Mouse (Mus musculus) heart, embryonic 10.5 days (tissue): Measurements from ENCODE around the gene Ctns. TPM values are rescaled to one million over a fixed set of nuclear protein-coding genes. Genes with fewer than 3 reads are reported as not detected.

Experiments
- DNase-seq: peaks from one replicate; pipeline ENCODE4 v3.0.0-alpha.2; 2017; ENCODE audit warnings: low spot score
- H3K27ac ChIP-seq: fragments of 300-500 bp; sonication (generic); 2 replicates; pipeline ENCODE4 v1.5.1; 2016; ENCODE audit warnings: mild to moderate bottlenecking
- H3K27me3 ChIP-seq: fragments of 300-500 bp; sonication (generic); 2 replicates; pipeline ENCODE4 v1.6.1; 2016; ENCODE audit warnings: mild to moderate bottlenecking; ENCODE audit not compliant: poor library complexity, insufficient read depth, severe bottlenecking
- H3K36me3 ChIP-seq: fragments of 300-500 bp; sonication (generic); 2 replicates; pipeline ENCODE4 v1.6.1; 2016; ENCODE audit warnings: mild to moderate bottlenecking, moderate library complexity
- H3K4me1 ChIP-seq: fragments of 300-500 bp; sonication (generic); 2 replicates; pipeline ENCODE4 v1.6.1; 2016; ENCODE audit warnings: mild to moderate bottlenecking
- H3K4me3 ChIP-seq: fragments of 300-500 bp; sonication (generic); 2 replicates; pipeline ENCODE4 v1.5.1; 2016; ENCODE audit warnings: mild to moderate bottlenecking, moderate library complexity
- H3K9me3 ChIP-seq: fragments of 300-500 bp; sonication (generic); 2 replicates; pipeline ENCODE4 v1.6.1; 2016; ENCODE audit warnings: mild to moderate bottlenecking, moderate library complexity
- whole genome bisulfite sequencing: fragments of 180-500 bp; shearing (Covaris S2); methylation state at CpG from one replicate; pipeline ENCODE4 v1.1.7; 2016; 5-methylcytosine and 5-hydroxymethylcytosine counted together
- polyA plus RNA-seq: library from polyadenylated mRNA; unstranded; fragments of >200 nt; fragmentation: Nextera tagmentation; extraction: Ambion mirVana; gene quantifications from 2 replicates; pipeline ENCODE4 v1.2.1, GENCODE M21; 2016

The Ctns gene
- polyA plus RNA-seq, 1 experiment from 2014 or later: 14.0 TPM

DNA sequence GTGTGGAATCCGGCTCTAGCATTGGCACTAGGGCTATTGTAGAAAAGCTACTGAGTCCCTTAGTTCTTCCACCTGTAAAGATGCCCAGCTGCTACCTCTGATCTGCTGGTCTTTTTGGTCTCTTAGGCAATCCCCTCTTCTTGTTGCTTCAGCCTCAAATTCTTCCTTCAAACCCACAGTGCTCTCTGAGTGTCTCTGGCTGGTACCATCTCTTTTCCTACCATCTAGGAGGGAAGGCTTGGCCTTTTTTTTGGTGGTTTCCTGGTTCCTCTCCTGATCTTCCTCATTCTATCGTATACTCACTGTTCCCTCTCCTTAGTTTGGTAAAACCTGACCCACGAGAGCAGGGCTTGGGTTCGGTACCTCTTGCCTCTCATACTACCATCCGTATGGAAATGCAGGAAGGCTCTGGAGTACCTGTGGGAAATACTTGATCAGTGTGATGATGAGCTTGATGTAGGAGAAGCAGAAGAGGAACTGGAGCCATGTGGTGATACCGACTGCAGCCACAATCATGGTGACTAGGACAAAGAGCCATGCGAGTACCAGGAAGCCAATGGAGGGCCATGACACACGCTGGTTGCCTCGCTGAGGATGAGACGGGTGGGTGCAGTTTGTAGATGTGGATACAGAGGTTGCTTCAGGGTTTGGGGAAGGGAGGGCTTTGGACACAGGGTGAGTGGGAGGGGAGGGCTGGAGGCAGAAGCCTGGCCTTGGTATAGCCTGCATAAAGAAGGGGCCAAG is 12.8 kb downstream of the Ctns start:
- Histone ChIP-seq H3K4me3 (no peak overlapping the region), H3K36me3 (peaks cover 72% of the 10 kb centered on the region), H3K27me3 (no peaks in the 10 kb centered on the region), H3K27ac (no peak overlapping the region), H3K4me1 (no peaks in the 10 kb centered on the region), H3K9me3 (no peaks in the 10 kb centered on the region)
- no peak for DNase-seq
- 89% methylated on average over 10 of the region's 10 CpGs for WGBS

DNA sequence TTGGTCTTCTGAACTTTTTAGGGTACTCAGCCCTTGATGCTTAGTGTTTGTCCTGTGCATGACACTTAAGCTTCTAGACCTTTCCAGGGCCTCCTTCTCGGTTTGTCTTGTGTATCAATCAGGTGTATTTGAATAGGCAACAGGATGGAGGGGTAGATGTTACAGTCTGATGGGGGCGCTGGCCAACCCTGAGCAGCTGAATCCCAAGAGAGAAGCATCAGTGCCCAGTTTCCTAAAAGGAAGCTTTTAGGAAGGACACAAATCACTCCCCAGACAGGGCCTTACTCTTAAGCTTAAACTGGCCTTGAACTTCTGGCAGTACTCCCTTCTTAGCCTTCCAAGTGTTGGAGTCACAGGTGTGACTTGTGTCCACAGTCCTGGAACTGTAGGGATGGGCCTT is 20.9 kb downstream of the Ctns start:
- Histone ChIP-seq H3K4me1 (peaks cover 25% of the 10 kb centered on the region), H3K27ac (peak overlapping the region; percentile 97), H3K36me3 (peaks cover 35% of the 10 kb centered on the region), H3K9me3 (no peaks in the 10 kb centered on the region), H3K27me3 (no peaks in the 10 kb centered on the region), H3K4me3 (peak overlapping the region; percentile 97)
- DNase-seq: no peak
- WGBS: 3% methylated on average over 2 of the region's 2 CpGs

DNA sequence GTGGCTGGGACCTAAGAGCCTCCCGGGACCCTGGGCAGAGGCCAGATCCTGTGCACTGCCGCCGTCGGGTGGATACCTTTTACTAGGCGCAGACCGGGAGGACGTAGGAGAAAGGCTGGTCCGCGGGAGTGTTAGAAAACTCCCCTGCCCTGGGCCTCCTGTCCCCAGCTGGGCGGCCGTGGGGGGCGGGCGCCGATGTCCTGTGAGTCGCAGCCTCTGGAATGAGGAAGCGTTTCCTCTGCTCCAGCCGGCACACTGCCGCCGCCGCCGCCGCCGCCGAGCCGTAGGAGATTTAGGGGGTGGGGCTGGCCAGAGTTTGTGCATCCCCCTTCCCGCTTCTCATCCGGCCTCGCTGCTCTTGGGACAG is 21.4 kb downstream of the Ctns start:
- peaks cover 36% of the 10 kb centered on the region for H3K36me3 ChIP-seq
- H3K9me3 ChIP-seq: no peaks in the 10 kb centered on the region
- peaks cover 25% of the 10 kb centered on the region for H3K4me1 ChIP-seq
- H3K4me3 ChIP-seq: peak overlapping the region; percentile 97
- DNase-seq: peak; percentile 95
- no peaks in the 10 kb centered on the region for H3K27me3 ChIP-seq
- WGBS: under 1% methylated on average over 28 of the region's 28 CpGs
- peak overlapping the region; percentile 97 for H3K27ac ChIP-seq

DNA sequence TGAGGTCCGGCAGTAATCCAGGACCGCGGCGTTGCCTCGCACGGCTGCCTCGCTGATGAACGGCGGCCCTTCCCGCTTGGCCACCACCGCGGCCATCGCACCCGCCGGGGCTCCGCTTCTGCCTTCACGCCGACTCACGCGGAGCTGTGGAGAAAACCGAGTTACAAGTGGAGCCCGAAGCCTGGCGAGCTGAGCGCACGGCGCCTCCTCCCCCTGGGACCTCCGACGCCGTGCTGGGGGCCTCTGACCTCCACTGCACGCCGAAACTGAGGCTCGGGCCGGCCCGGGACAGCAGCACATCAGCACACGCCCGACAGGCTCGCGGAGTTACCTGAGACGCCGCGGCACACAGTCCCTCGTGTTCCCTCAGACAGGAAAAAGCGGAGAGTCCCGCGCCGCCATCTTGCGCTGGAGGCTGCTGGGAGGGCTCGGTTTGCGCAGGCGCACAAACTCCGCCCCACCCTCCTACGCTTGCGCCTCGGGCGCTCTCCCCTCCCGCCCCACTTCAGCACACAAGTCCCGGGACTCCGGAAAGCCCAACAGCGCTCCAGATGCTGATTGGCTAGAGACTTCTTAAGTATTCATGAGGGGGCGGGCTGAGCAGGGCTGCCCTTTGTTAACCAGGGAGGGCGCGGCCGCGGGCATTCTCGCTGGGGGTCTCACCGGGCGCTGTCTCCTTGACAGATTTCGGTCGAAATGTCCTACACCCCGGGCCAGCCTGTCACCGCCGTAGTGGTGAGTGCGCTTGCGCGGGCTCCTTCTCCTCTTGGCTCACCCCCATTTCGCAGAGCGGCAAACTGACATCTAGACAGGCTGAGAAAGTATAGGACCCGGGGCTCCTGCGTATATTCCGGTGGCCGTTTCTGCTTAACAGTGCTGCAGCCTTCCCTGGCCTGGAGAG is 22.0 kb downstream of the Ctns start, which contains the start of the genes Emc6 and Tax1bp3:
Gene Emc6, minus strand, starts transcription at position 430 of the 901 bp plus-strand sequence.
Gene Tax1bp3, plus strand, starts transcription at position 476 of the 901 bp plus-strand sequence.
- DNase-seq: peak; percentile 99
- no peaks in the 10 kb centered on the region for H3K9me3 ChIP-seq
- no peaks in the 10 kb centered on the region for H3K27me3 ChIP-seq
- peak within 1 kb of the TSS; percentile 97 for H3K27ac ChIP-seq
- WGBS: under 1% methylated on average over 81 of the region's 81 CpGs
- peaks cover 36% of the 10 kb centered on the region for H3K36me3 ChIP-seq
- peak within 1 kb of the TSS; percentile 97 for H3K4me3 ChIP-seq
- peaks cover 31% of the 10 kb centered on the region for H3K4me1 ChIP-seq

DNA sequence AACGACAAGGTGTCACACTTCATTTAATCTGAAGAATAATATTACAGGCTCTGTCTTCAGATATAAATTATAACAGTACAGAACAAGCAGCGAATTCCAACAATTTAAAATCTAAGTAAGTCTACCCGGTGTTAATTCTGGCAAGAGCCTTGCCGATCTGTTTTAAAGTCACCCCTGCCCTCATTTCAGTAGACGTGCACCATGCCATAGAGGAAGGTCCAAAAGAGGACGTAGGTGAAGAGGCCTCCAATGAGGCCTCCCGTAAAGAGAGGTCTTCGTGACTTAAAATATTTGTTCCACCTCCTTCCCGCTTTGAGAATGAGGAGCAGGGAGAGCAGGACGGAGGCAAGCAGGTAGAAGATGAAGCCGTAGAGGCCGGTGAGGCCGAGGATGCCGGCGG is 22.7 kb downstream of the Ctns start:
- DNase-seq: no peak
- H3K27ac ChIP-seq: peak overlapping the region; percentile 97
- peaks cover 35% of the 10 kb centered on the region for H3K4me1 ChIP-seq
- peaks cover 42% of the 10 kb centered on the region for H3K36me3 ChIP-seq
- 2% methylated on average over 15 of the region's 15 CpGs for WGBS
- no peaks in the 10 kb centered on the region for H3K27me3 ChIP-seq
- H3K4me3 ChIP-seq: peak overlapping the region; percentile 97
- no peaks in the 10 kb centered on the region for H3K9me3 ChIP-seq

DNA sequence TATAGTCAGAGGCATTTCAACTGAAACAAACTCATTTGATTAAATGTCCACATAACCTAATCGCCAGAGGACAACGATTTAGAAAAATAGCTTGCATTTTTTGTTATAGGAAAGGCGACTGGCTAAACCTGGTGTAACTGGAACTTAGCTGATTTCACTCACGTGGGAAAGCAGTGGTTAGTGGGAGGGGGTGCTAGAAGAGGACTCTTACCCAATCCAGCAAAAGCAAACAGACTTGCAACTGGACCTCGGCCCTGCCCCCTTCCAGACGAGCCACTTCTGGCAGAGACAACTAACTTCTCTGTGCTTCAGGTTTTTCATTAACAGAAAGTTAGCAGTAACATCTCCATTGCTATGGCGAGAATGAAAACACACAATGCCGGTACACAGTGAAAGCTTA is 23.2 kb downstream of the Ctns start:
- 44% methylated on average over 8 of the region's 8 CpGs for WGBS
- no peaks in the 10 kb centered on the region for H3K27me3 ChIP-seq
- H3K27ac ChIP-seq: no peak overlapping the region
- no peak for DNase-seq
- H3K36me3 ChIP-seq: peaks cover 44% of the 10 kb centered on the region
- peak overlapping the region; percentile 97 for H3K4me3 ChIP-seq
- no peaks in the 10 kb centered on the region for H3K9me3 ChIP-seq
- peaks cover 35% of the 10 kb centered on the region for H3K4me1 ChIP-seq

DNA sequence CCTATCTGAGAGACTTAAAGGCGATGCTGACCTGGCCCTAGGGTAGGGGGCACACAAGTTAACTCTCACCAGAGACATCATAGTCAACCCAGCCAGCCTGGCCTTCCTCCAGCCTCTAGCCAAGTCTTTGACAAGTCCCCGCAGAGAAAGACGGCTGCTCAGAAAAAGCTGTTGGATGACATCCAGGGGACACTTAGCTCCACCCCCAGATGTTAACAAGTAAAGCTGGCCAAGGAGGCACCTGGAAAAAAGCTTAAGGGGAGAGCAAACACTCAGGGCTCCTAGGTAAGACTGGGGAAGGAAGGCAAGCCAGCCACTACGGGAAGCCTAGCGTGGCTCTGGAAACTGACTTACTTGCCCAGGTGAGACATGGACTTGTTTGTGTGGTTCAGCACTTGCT is 26.7 kb downstream of the Ctns start:
- DNase-seq: no peak
- no peaks in the 10 kb centered on the region for H3K9me3 ChIP-seq
- H3K36me3 ChIP-seq: peaks cover 39% of the 10 kb centered on the region

DNA sequence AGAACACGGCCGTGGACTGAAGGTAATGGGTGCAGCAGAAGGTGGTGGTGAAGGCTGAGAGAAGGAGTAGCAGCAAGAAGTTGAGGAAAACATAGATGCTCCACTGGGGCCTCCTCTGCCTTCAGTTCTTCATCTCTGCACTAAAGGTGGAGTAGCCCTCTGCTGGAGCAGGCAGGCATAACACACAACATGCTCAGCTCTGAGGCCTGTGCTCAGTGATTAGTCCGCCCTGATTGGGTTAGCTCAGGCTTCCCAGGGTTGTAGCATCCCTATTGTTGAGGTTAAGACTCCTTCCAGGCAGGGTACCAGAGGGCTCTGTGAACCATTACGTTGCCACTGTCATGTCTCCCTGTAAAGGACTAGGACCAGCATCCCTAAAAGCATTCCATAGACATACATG is 29.6 kb downstream of the Ctns start:
- Histone ChIP-seq H3K4me1 (peaks cover 25% of the 10 kb centered on the region), H3K27ac (no peak overlapping the region), H3K4me3 (no peak overlapping the region), H3K27me3 (no peaks in the 10 kb centered on the region), H3K9me3 (no peaks in the 10 kb centered on the region), H3K36me3 (peaks cover 32% of the 10 kb centered on the region)
- no peak for DNase-seq
- WGBS: 47% methylated on average over 4 of the region's 4 CpGs

More for the DNA sequence above, 26.7 kb downstream of the Ctns start:
- 59% methylated on average over 5 of the region's 5 CpGs for WGBS
- no peak overlapping the region for H3K4me3 ChIP-seq
- H3K27me3 ChIP-seq: no peaks in the 10 kb centered on the region
- H3K4me1 ChIP-seq: peaks cover 24% of the 10 kb centered on the region
- no peak overlapping the region for H3K27ac ChIP-seq

DNA sequence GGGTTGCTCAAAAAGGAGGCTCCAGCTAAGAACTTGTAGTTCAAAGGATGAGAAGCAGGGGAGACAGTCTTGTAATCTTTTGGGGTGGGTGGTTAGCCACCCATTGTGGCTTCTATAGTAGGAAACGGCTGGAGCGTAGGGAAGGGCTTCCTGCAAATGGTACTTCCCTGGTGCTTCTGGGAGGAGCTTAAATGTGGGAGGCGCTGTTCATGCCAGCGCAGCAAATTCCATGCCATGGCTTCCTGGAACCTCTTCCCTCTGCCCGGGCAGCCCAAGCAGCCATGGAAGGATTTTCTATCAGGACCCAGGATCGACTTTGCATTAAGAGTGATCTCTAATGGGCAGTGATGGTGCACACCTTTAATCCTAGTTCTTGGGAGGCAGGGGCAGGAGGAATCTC is 30.3 kb downstream of the Ctns start:
- H3K27me3 ChIP-seq: no peaks in the 10 kb centered on the region
- no peaks in the 10 kb centered on the region for H3K9me3 ChIP-seq
- H3K36me3 ChIP-seq: peaks cover 27% of the 10 kb centered on the region
- no peak overlapping the region for H3K27ac ChIP-seq
- DNase-seq: no peak
- no peak overlapping the region for H3K4me3 ChIP-seq
- H3K4me1 ChIP-seq: peaks cover 25% of the 10 kb centered on the region
- WGBS: 67% methylated on average over 6 of the region's 6 CpGs

DNA sequence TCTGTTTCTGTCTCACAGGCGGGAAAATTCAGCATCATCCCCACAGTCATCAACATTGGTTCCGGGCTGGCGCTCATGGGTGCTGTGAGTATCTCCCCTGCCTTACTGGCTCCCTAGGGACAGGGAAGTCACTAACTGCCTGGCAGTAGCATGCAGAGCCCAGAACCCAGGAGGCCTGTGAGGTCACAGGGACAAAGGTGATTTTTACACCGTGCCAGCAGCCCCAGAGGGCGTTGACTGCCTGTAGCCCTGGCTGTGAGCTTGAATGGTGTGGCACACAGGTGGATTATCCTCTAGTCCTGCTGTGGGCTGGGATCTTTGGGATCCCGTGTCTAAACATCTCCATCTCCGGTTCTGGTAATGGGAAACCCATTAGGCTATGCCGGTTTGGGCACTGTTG is 30.8 kb downstream of the Ctns start:
- Histone ChIP-seq H3K4me1 (peaks cover 25% of the 10 kb centered on the region), H3K27me3 (no peaks in the 10 kb centered on the region), H3K9me3 (no peaks in the 10 kb centered on the region), H3K4me3 (no peak overlapping the region), H3K36me3 (peaks cover 23% of the 10 kb centered on the region), H3K27ac (no peak overlapping the region)
- DNase-seq: no peak
- WGBS: 78% methylated on average over 8 of the region's 8 CpGs

DNA sequence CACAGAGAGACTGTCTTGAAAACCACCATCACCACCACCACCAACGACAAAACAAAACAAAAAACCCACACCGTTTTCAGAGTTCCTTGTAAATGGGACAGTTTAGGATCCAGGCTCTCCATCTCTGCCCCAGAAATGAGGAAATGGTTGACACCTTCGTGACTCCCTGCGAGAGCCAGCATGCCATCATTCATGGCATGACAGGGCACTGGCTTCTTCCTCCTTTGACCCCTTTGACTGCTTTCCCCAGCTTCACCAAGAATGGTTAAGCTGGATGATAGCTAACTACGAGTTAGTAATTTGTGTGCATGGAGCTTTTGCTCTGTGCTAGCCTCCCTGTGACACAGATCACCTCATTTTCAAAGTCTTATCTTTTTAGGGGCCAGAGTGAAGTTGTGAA is 36.6 kb downstream of the Ctns start:
- no peak for DNase-seq
- Histone ChIP-seq H3K4me1 (peaks cover 30% of the 10 kb centered on the region), H3K9me3 (no peaks in the 10 kb centered on the region), H3K4me3 (no peak overlapping the region), H3K36me3 (no peaks in the 10 kb centered on the region), H3K27me3 (peaks cover 44% of the 10 kb centered on the region), H3K27ac (no peak overlapping the region)
- 79% methylated on average over 5 of the region's 5 CpGs for WGBS

DNA sequence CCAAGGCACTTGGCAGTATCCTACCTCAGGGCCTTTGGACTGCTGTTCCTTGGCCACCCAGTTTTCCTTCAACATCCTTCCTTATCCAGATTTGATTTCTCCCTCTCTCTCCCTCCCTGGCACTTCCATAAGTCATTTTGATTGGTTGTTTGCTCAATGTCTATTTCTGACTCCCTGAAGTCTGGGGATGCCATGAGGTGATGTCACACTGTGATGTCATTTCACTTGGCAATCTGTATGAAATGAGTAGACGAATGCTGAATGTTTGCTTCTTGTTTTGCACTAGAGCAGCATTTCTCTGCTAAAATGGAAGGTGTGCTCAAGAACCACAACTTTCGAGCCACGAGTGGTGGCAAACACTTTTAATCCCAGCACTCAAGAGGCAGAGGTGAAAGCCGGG is 37.2 kb downstream of the Ctns start:
- 87% methylated on average over 4 of the region's 4 CpGs for WGBS
- H3K27me3 ChIP-seq: peaks cover 51% of the 10 kb centered on the region

DNA sequence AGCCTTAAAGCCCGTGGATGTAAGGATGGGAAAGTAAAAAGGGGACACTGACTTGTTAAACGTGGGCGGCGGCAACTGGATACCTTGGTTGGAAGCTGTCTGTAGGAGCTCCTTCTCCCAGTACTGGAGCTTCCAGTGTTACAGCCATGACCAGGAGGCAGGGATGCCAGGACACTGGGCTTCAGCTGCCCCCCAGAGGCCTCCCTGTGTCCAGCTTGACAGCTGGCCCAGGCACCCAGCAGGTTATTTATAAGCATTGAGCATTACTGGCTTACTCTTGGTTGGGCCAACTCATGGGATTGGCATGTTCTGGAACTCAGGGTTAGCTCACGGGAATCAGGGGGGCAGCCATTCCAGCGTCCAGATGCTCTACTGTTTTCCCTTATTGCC is 38.0 kb downstream of the Ctns start:
- Histone ChIP-seq H3K27me3 (peaks cover 59% of the 10 kb centered on the region), H3K27ac (no peak overlapping the region; the same call in 1 of the 2 replicates), H3K4me3 (peak overlapping the region; percentile 68), H3K4me1 (peaks cover 16% of the 10 kb centered on the region), H3K9me3 (no peaks in the 10 kb centered on the region), H3K36me3 (no peaks in the 10 kb centered on the region)
- DNase-seq: peak; percentile 82
- 20% methylated on average over 6 of the region's 6 CpGs for WGBS

More for the DNA sequence above, 37.2 kb downstream of the Ctns start:
- Histone ChIP-seq H3K9me3 (no peaks in the 10 kb centered on the region), H3K36me3 (no peaks in the 10 kb centered on the region), H3K4me1 (peaks cover 24% of the 10 kb centered on the region), H3K4me3 (no peak overlapping the region), H3K27ac (no peak overlapping the region)
- no peak for DNase-seq
